Mouse (Mus musculus) 3T3-L1 (cell line): ENCODE data around the gene Gm18336.
"Not testable (repeated sequence)": the region's sequence is repeated elsewhere in the genome, so short reads cannot be mapped to it uniquely, and the experiment has no call there.

ENCODE experiments used
- DNase-seq: peaks from one replicate; pipeline ENCODE4 v3.0.0-alpha.2; 2015; ENCODE audit warnings: low read depth, low spot score

Gm18336 gene

DNA sequence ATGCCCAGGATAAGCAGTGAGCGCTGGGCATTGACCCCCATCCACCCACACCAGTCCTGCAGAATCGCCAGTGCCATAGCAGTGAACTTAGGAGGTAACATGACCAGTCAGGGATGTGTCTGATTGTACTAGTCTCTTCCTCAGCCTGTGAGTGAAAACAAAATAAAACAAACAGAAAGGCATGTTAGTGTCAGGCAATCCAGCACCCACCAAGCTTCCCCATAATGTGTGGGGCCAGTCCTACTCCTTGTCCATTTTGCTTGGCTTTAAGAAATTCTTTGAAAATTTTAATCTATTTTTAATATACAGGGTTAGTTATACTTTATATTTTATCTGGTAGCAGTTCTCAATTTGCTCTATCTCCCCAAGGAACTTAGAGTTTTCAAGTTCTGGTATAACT lies at the start of gene Gm18336:
Gm18336 (minus strand) TSS at position 101 of the 400 bp plus-strand sequence.
- DNase-seq: not testable (repeated sequence)

DNA sequence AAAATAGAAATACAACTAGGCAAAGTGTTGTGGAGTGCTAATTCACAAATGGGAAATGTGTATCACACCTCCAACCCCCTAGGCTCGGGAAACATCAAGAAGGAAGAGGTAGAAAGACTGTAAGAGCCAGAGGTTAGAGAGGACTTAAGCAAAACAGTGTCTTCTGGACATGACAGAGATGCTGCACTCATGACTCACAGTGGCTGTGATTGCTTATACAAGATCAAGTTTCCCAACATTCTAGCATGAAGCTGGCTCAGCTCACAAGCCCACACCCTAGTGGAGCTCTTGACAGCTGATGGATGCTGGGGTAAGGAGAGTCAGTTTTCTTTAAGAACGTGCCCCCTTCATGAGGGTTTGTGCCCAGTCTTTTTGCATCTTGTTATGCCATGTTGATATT lies 42.9 kb upstream of the Gm18336 start:
- peak; percentile 77 for DNase-seq

DNA sequence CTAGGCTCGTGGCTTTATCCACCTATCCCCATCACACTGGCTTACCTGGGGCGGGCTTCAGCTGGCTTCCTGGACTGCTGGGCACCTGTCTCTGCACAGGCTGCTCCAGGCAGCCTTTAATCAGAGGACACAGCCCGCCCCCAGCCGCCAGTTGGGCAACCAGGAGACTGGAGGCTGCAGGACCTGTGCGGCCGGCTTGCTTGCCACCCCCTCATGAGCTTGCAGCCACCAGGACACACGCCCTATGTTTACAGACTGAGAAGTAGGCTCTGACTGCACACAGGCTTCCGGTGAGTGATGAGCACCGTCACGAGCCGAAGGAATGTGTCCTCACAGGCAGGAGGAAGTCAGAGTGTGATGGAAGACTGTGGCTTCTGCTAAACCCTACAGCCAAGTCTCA lies 36.7 kb upstream of the Gm18336 start, which contains the start of gene Trex2:
Trex2 (minus strand) TSS at position 93 of the 400 bp plus-strand sequence.
- no peak for DNase-seq

DNA sequence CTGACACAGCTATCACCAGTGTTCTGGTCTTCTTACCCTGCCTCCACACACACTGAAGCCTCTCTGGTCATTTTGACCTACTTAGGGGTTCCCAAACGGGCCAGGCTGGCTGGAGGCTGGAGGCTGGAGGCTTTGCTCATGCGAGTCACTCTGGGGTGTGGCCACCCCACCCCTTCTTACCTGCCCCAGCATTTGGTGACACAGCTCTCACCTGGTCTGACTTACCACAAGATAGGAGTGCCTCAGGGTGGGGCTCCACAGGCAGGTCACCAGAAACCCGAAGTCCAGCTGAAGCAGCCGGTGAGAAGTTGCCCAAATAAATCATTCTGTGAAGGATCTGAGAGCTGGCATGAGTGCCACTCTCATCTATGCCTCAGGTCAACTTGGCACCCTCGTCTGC lies 34.3 kb upstream of the Gm18336 start:
- no peak for DNase-seq

DNA sequence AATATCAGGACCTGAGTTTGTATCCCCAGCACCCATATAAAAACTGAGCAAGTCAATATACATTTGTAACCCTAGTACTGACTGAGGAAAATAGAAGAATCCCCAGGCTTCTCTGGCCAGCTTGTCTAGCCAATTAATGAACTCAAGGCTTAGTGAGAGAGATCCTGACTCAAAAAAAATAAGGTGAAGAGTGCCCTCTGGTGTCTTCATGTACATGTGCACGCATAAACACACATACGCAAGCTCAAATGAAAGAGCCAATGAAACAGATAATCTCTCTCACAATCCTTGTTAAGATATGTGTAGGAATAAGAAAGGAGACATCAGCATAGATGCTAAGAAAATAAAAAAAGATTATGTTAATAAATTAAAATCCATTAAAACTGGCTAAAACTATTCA lies 31.5 kb upstream of the Gm18336 start:
- peak; percentile 52 for DNase-seq

DNA sequence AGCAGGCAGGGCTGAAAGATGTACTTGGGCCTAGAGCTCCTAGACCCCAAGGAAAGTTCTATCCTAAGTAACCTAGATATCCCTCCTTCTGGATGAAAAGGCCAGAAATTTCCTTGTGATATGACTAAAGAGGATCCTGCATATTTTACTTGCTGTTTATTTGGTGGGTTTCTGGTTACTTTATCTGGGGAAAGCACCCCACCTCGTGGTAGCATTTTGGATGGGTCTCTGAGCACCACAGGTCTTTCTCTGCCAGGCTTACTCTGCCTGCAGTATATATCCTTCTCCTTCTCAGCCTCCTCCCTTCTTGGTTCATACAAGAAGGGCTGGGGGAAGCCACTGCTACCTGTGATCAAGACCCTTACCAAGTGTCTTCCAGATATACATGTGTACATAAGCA lies 14.2 kb upstream of the Gm18336 start:
- DNase-seq: peak; percentile 3

DNA sequence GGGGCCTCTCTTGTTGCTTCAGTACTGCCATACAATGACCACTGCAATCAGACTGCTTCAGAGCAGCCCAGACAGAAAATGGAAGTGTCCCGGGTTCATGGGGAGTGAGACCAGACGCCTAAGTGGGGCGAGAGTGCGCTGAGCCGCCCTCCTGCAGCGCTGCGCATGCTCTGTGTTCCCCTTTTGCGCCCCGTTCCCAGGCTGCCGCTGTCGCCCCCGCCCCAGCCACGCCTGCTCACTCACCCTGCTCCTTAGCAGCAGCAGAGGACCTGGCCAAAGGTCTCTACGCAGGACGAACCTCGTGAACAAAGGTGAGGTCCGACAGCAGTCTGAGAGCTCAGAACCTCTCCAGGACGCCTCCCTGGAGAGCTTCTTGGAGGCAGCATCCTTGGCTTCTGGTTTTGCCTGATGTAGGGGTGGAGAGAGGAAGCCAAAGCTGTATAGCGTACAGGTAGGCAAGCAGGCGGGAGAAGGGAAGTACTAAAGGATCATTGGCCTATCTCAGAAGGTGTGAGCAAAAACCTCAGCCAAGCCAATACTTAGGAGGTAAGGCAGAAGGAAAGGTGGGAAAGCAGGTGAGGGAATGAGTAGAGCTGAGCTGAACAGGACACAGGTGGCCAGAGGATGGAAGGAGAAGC lies 12.5 kb upstream of the Gm18336 start, which contains the start of gene Zfp92:
Zfp92 (plus strand) TSS at position 217 of the 638 bp plus-strand sequence.
- no peak for DNase-seq

DNA sequence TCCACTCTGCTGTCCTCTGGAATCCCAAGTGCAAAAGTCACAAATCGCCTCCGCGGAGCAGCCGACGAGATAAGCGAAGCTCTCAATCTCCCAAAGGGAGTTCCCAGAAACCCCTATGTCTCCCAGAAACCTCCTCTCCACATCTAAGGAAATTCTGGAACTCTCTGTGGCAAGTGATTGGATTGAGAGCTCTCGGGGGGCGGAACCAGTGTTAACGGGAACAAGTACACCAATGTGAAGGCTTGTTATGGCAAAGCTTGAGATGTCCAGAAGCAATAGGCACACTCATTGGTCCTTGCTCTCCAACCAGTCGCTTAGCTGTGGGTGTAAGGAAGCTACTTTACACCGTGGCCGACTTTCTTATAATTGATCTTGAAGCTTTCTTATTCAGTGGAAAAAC lies 3.1 kb upstream of the Gm18336 start:
- DNase-seq: no peak

DNA sequence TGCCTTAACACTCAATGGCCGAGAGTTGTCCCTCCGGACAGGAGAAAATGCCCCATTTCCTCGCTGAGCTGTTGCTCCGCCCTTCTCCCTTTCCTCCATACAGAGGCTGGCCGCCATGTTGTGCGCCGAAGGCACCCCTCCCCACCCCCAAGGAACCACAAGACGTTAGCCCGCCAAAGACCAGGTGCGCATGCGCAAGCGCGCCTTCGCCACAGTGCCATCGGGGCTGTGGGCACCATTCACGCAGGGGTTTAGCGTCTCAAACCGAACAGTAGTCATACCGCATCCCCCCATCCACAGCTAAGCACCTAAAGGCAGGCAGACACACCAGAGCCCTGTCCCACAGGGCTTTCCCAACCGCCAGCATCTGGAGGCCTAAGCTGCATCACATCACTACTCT lies 2.4 kb upstream of the Gm18336 start:
- DNase-seq: no peak

DNA sequence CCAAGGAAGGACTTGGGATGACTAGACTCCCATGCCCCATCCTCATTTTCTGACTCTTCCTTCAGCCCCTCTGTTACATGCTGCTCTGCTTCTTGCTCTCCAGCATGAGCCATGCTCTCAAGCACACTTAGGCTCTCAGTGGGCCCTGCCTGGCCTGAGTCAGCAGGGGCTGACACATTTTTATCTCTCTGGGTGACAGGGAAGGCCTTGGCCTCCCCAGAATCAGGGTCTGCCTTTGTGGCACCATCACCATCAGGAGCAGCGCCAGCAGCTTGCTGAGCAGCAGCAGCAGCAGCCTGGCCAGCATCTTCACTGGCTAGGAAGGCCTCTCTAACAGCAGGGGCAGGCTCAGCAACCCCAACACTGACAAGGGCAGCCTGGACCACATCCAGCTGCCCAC lies 2.1 kb downstream of the Gm18336 start:
- no peak for DNase-seq

DNA sequence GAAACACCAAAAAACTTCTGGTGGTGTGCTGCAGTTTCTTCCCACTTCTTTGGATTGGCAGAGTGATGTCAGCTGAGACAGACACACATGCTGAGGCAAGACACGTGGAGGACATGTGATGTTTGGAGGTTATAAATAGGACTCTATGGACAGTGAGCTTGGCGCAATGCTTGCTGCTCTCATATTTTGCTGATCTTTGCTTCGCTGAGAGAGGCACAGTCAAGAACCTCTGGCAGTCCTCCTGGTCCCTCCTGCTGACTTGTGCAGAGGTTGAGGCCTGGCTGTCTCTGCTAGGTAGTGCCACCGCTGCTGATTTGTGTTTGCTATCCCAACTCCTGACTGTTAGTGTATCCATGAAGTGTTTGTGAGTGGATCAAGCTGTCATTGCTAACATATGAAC lies 7.1 kb downstream of the Gm18336 start:
- peak; percentile 5 for DNase-seq

DNA sequence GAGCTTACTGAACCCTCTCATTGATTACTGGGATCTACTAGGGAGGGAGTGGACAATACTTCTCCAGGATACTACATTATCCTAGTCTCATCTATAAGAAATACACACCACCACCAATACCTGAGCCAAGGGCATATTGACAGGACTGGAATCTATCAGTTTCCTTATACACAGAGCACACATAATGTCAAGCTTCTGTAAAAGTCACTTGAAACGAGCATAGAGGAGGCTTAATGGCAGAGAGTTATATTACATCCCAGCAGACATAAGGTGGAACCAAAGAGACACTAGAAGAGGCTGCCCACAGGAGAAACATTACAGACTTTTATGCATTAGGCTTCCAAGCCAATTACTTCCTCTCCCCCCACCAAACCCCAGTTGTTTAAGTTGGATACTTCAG lies 13.6 kb downstream of the Gm18336 start:
- no peak for DNase-seq

DNA sequence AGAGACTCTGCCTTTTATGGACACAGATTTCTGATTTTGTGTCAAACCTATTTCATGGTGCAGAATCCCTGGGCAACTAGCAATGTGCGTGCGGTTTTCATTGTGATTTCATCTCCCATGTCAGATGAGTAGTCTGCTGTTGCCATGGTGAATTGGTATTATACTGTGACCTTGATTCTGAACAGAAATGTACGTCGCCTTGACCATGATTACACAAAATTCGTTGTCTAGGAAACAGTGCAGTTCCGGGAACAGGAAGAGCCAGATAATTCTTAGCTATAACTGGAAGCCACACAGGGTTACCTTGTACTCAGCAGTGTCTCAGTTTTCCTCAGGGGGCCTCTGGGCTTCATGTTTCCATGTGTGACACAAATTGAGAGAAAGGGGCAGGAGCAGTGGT lies 14.1 kb downstream of the Gm18336 start:
- DNase-seq: no peak

DNA sequence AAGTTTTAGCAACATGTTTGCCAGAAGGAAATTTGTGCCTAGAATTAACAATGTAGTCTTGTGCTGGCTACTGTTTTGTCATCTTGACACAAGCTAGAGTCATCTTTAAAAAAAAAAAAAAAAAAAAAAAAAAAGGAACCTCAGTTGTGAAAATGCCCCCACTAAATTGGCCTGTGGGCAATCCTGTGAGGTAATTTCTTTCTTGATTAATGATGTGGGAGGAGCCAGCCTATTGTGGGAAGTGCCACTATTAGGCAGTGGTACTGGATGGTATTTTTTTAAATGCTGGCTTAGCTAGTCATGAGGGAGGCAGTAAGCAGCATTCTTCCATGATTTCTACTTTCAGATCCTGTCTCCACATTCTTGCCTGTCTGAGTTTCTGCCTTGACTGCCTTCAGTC lies 35.2 kb downstream of the Gm18336 start:
- no peak for DNase-seq

DNA sequence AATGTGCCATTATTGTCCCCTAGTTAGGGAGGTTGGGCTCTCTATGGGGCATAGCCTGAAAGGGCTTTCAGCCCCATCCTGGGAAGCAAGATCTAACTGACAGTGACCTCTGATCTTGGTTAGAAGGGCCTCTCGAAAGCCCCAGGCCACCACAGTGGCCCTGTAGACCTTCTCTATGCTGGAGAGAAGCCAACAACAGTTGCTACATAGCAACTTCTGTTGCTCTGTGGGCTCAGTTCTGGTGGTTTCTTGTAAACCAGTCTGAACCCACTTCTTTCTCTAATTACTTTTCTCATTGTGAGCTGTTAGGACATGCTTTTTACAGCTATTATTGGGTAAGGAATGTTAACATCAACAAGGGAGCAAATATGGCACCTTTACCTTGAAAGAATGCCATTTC lies 41.8 kb downstream of the Gm18336 start:
- DNase-seq: no peak

DNA sequence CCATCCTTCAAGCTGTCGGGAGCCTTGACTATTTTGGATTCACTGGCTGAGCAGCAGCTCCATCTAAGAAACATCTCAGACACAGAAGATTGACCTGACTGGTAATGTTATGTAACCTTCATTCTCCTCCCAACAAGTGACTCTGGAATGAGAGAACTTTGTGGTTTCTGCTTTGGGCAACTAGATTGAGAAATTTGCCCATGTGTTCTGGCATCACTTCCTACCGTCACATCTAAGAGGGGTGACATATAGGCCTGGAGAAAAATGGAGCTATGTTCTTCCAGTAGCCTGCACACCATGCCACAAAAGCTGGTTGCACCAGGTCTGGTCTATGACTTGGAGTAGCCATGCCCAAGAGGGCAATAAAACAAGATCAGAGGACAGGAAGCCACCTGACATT lies 42.4 kb downstream of the Gm18336 start:
- no peak for DNase-seq
